Mouse (Mus musculus) ES-Bruce4 (cell line): Measurements from ENCODE around the gene Syne3. TPM values are rescaled to one million over a fixed set of nuclear protein-coding genes. Genes with fewer than 3 reads are reported as not detected.

Experiments used
- H3K27ac ChIP-seq: 2 replicates; pipeline ENCODE4 v1.5.1; 2012; ENCODE audit warnings: low read length, inconsistent platforms; ENCODE audit not compliant: insufficient read depth
- H3K27me3 ChIP-seq: 2 replicates; pipeline ENCODE4 v1.6.1; 2012; ENCODE audit warnings: mild to moderate bottlenecking, low read length, inconsistent platforms; ENCODE audit not compliant: control insufficient read depth, poor library complexity, insufficient read depth, severe bottlenecking
- H3K36me3 ChIP-seq: 2 replicates; pipeline ENCODE4 v1.6.1; 2012; ENCODE audit warnings: inconsistent platforms, mild to moderate bottlenecking, low read length, moderate library complexity; ENCODE audit not compliant: control insufficient read depth, poor library complexity, insufficient read depth, severe bottlenecking
- H3K4me1 ChIP-seq: one replicate; pipeline ENCODE4 v1.8.1; 2011; ENCODE audit warnings: low read length; ENCODE audit not compliant: control insufficient read depth, insufficient read depth
- H3K4me3 ChIP-seq: 2 replicates; pipeline ENCODE4 v1.5.1; 2011; ENCODE audit warnings: low read depth, mild to moderate bottlenecking, low read length
- H3K9ac ChIP-seq: 2 replicates; pipeline ENCODE4 v1.6.1; 2012; ENCODE audit warnings: low read depth, mild to moderate bottlenecking, inconsistent platforms; ENCODE audit not compliant: poor library complexity, severe bottlenecking
- H3K9me3 ChIP-seq: replicated peaks from 2 replicates; pipeline ENCODE4 v1.6.1; 2012; ENCODE audit warnings: mild to moderate bottlenecking, low read length, inconsistent platforms; ENCODE audit not compliant: control insufficient read depth, poor library complexity, insufficient read depth, severe bottlenecking
- CTCF ChIP-seq: IDR thresholded peaks from one replicate; pipeline ENCODE4 v1.8.1; 2011; ENCODE audit warnings: low read depth, low read length
- EP300 ChIP-seq: IDR thresholded peaks from 2 replicates; pipeline ENCODE4 v1.6.1; 2011; ENCODE audit warnings: low read depth, low read length; ENCODE audit not compliant: insufficient read depth
- POLR2A ChIP-seq: IDR thresholded peaks from one replicate; pipeline ENCODE4 v1.8.1; 2011; ENCODE audit warnings: low read length; ENCODE audit not compliant: insufficient read depth
- polyA plus RNA-seq: library from polyadenylated mRNA; stranded (reverse); fragments of >200 nt; gene quantifications from 2 replicates; pipeline ENCODE4 v1.2.4, GENCODE M21; 2011; ENCODE audit warnings: low read depth; ENCODE audit not compliant: missing spikeins, insufficient read depth, insufficient read length

Syne3 gene
- polyA plus RNA-seq, 1 experiment, result 1.2 TPM

DNA sequence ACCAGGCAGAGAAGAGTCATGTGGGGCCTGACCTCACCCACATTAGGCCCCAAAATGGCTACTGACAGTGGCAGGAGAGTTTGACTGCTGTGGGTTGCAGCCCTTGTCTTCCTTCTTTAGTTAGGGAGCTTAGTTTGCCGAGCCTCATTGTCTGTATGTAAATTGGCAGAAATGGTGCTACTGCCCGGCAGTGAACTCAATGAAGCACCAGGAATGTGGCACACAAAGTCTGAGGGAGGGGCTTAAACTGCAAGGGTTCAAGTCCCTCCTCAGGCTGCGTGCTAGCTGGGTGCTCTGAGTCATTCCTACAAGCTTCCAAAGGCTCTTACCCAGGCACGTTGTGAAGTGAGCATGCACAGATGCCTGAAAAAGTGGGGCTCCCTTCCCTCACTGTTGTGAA lies 93.9 kb downstream of the Syne3 start:
- H3K27ac ChIP-seq, result no peak overlapping the region; the same call in 1 of the 2 replicates
- no peaks in the 10 kb centered on the region for H3K9me3 ChIP-seq
- TF ChIP-seq CTCF (no peak), POLR2A (no peak), EP300 (no peak)
- H3K9ac ChIP-seq, result no peak overlapping the region
- H3K36me3 ChIP-seq, result no peaks in the 10 kb centered on the region
- no peak overlapping the region for H3K4me3 ChIP-seq
- no peaks in the 10 kb centered on the region for H3K27me3 ChIP-seq
- peaks cover 8% of the 10 kb centered on the region for H3K4me1 ChIP-seq

DNA sequence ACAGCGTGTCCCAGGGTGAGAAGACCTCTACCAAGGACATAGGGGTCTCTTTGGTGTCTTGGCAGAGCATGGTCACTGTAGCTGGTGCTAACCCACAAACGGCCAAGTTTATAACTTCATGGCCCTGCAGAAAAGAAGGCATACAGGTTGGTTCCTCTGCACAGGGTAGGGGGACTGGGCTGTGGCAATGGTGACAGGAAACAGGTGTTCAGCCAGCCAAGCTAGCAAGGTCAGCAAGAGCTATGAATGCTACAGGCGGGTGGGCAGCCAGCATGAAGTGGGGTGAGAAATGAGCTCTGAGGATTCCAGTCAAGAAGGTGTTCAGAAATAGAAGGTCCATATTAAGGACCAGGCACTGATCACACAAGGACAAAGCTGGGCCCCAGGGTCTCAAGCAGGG lies 96.6 kb downstream of the Syne3 start:
- peaks cover 8% of the 10 kb centered on the region for H3K4me1 ChIP-seq
- TF ChIP-seq EP300, result no peak
- TF ChIP-seq CTCF, result no peak
- no peak for TF ChIP-seq POLR2A
- no peak overlapping the region for H3K9ac ChIP-seq
- H3K9me3 ChIP-seq, result no peaks in the 10 kb centered on the region
- H3K27ac ChIP-seq, result no peak overlapping the region
- H3K27me3 ChIP-seq, result no peaks in the 10 kb centered on the region
- no peak overlapping the region for H3K4me3 ChIP-seq
- H3K36me3 ChIP-seq, result no peaks in the 10 kb centered on the region

- no peaks in the 10 kb centered on the region for H3K36me3 ChIP-seq
- H3K27me3 ChIP-seq, result no peaks in the 10 kb centered on the region
- H3K4me1 ChIP-seq, result peaks cover 8% of the 10 kb centered on the region
- H3K27ac ChIP-seq, result no peak overlapping the region
- H3K9me3 ChIP-seq, result no peaks in the 10 kb centered on the region
- H3K4me3 ChIP-seq, result no peak overlapping the region
- TF ChIP-seq POLR2A (no peak), EP300 (no peak), CTCF (no peak)
- H3K9ac ChIP-seq, result no peak overlapping the region
Measured at GRCm38 (mm10) chr12:104912281-104912933, 97.2 kb downstream of the Syne3 start.

DNA sequence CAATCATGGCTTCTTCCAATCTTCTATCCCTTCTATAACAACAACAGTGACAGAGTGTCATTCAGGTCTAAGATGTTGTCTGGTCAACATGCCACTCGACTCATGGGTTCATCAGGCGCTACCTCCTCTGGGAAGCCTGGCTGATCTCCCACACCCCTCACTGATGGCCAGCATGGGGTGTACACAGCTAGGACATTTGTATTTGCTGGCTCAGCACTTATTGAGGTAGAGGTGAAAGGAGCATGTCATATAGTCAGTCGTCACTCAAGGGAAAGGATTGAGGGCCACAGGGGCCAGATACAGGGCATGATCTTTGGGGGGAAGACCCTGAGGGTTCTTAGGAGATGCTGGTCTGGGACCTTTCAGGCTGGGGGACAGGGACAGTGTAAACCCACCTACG lies 99.9 kb downstream of the Syne3 start:
- Histone ChIP-seq H3K27me3 (no peaks in the 10 kb centered on the region), H3K27ac (no peak overlapping the region), H3K9me3 (no peaks in the 10 kb centered on the region), H3K4me3 (no peak overlapping the region), H3K9ac (no peak overlapping the region), H3K4me1 (no peaks in the 10 kb centered on the region), H3K36me3 (no peaks in the 10 kb centered on the region)
- TF ChIP-seq EP300 (no peak), POLR2A (no peak), CTCF (no peak)

DNA sequence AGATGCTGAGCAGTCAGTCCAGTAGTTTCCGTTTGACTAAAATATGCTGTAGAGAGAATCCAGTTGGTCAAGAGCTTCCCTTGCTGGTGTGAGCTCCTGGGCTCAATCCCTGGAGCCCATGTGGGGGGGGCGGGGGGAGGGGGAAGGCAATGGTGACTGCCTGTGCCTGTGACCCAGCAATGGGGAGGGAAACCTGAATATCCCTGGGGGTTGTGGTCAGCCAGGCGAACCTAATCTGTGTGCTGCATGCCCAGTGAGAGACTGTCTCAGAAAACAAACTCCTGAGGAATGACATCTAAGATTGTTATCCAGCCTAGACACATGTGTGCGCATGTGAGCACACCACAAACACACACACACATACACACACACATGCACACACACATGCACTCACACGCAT lies 100.6 kb downstream of the Syne3 start:
- no peak overlapping the region for H3K27ac ChIP-seq
- no peaks in the 10 kb centered on the region for H3K27me3 ChIP-seq
- no peaks in the 10 kb centered on the region for H3K36me3 ChIP-seq
- no peak for TF ChIP-seq EP300
- TF ChIP-seq CTCF, result no peak
- no peak for TF ChIP-seq POLR2A
- H3K9me3 ChIP-seq, result no peaks in the 10 kb centered on the region
- no peak overlapping the region for H3K4me3 ChIP-seq
- no peaks in the 10 kb centered on the region for H3K4me1 ChIP-seq
- H3K9ac ChIP-seq, result no peak overlapping the region

GRCm38 (mm10) chr12:104908024-104908781 lies 101.4 kb downstream of the Syne3 start:
- Histone ChIP-seq H3K27ac (no peak overlapping the region), H3K36me3 (no peaks in the 10 kb centered on the region), H3K9ac (no peak overlapping the region), H3K4me1 (no peaks in the 10 kb centered on the region), H3K4me3 (no peak overlapping the region), H3K27me3 (no peaks in the 10 kb centered on the region), H3K9me3 (no peaks in the 10 kb centered on the region)
- TF ChIP-seq POLR2A, result no peak
- TF ChIP-seq EP300, result no peak
- TF ChIP-seq CTCF, result no peak
